Mouse (Mus musculus): ENCODE data around the gene Adck2.

Adck2 gene

DNA sequence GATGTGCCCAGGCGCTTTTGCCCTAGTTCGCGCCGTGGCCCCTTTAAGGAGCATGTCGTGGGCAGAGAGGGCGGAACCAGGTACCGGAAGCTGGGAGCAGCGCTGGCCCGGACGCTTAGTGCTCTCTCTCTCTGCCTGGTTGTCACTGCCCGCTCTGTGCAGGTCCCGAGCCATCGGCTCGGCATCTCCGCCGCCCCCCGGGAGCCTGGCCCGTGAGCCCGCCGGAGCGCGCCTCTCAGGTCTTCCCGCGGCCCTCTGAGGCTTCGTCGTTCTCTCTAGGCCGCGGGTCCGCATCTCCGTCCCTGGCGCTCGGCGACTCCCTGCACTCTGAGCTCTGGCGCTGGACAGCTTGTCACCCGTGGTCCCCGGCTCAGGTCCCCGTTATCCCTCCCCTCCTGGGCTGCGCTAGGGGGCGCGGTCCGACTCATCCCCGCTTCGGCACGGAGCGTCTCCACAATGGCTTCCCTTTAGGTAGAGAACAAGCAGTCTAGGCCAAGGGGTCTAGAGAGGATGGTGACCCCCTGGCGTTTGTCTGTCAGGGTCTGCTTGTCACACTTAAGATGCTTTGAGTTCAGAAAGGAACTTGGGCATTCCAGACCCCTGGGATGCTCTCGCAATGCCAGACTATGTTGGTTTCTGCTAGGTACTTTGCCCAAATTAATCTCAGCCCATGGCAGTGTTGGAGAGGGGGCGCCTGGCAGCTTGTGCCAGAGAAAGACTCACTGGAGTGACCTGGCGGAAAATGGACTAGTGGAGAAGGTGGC is at the start of gene Adck2:
TSS of gene Adck2 (plus strand) at position 83 of the 764 bp plus-strand sequence.
- peak; percentile 89 for DNase-seq (ENCODE audit: low spot score)

DNA sequence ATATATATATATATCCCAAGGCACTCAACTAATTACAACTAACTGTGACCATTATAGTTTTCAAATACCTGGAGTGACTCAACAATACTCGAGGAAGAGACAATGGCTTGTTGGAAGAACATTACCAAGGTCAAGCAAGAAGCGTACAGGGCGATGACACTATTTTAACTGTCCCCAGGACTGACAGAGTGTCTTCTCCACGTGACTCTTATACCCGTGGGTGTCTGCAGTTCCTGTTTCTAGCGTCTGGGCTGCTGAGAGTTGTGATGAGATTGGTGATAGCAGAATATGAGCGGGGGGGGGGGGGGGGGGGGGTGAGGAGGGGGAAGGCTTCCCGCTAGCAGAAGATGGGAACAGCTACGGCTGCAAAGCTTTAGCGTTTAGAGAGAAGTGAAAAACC is 46.9 kb upstream of the Adck2 start:
- no peak for DNase-seq (ENCODE audit: low spot score)

DNA sequence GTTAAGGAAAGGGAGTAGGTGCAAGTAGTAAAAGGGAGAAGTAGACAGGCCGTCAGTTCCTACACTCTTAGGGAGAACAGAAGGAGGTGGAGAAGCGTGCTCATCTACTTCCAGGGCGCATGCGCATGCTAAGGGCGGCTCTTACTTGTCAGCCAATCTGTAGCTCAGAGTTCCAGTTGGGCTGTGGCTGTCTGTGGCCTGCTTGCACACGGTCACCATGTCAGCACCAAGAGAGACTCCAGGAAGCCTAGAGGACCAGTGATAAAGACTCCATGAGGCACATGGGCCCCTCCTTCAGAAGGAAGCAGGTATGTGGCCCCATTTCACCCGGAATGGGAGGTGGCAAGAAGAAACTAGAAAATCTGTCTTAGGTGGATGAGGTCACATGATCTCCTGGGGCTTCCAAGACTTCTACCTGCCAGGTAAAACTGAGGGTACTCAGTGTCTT is 46.3 kb upstream of the Adck2 start:
- DNase-seq (ENCODE audit: low spot score): no peak

- no peak for DNase-seq (ENCODE audit: low spot score)
Measured at GRCm38 (mm10) chr6:39527811-39528210, 45.9 kb upstream of the Adck2 start.

GRCm38 (mm10) chr6:39528671-39529535 is 44.8 kb upstream of the Adck2 start:
- no peak for DNase-seq (ENCODE audit: low spot score)

DNA sequence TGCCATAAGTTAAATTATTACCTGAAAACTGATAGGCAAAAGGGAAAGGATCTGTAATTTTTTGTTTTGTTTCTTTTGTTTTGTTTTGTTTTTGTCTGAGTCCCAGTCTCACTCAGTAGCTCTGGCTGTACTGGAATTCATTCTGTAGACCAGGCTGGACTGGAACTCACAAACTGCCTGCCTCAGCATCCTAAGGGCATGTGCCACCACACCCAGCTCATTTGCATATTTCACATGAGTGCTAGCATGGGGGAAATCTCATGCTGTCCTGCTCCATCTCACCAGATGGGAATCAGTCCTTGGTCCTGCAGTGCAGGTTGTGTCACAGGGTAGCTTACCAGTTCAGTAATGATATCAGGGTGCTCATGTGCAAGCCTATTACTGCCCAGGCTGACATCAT is 38.7 kb upstream of the Adck2 start:
- DNase-seq (ENCODE audit: low spot score): no peak

DNA sequence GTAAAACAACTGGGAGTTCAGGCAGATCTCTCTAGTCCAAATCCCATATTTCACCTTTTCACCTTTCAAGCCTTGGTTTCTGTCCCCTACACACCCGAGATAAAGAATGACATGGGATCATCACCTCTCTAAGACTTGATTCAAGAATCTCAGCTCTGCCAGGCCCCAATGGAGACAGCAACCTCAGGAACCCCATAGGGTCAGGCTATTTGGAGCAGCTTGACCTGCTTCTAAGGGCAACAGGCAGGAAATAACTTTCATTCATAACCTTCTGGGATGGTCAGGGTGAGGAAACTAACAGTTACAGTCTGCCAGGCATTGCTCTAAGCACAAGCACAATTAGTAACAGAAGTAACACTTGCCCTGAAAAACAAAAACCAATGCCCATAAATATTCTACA is 37.1 kb upstream of the Adck2 start:
- no peak for DNase-seq (ENCODE audit: low spot score)

GRCm38 (mm10) chr6:39537276-39537675 is 36.4 kb upstream of the Adck2 start:
- no peak for DNase-seq (ENCODE audit: low spot score)

DNA sequence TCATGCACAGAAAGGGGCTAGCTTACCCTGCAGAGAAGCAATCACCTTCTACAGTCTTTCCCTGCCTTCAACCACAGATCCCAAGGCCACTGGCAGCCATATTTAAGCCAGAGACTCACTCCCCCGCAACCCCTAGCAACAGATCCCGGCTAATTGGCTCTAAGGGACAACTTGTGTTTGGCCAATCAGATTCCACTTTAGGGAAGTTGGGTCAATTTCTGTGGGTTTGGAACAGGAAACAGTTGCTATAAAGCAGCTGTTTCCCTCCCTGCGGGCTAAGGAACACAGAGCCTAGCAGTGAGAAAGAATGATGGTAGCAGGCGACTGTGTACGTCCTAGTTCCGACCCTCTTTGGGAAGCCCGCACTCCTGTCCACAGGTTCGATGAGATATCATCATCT is 35.4 kb upstream of the Adck2 start:
- DNase-seq (ENCODE audit: low spot score): no peak

GRCm38 (mm10) chr6:39539679-39540155 is 34.0 kb upstream of the Adck2 start:
- DNase-seq (ENCODE audit: low spot score): peak; percentile 64

DNA sequence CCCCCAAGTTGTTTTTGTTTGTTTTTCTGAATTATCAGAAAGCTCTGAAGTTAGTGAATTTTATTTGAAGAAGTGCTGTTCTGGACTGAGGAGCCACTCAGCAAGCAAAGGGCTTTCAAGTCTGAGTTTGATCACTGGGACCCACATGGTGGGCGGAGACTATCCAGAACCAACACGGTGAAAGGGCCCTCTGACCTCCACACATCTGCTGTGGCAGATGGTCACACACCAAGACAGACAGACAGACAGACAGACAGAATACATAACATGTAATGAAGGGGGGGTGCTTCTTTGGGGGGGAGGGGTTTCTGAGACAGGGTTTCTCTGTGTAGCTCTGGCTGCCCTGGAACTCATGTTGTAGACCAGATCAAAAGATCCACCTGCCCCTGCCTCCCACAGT is 33.1 kb upstream of the Adck2 start:
- no peak for DNase-seq (ENCODE audit: low spot score)

GRCm38 (mm10) chr6:39542631-39543597 is 30.8 kb upstream of the Adck2 start:
- peak; percentile 78 for DNase-seq (ENCODE audit: low spot score)

DNA sequence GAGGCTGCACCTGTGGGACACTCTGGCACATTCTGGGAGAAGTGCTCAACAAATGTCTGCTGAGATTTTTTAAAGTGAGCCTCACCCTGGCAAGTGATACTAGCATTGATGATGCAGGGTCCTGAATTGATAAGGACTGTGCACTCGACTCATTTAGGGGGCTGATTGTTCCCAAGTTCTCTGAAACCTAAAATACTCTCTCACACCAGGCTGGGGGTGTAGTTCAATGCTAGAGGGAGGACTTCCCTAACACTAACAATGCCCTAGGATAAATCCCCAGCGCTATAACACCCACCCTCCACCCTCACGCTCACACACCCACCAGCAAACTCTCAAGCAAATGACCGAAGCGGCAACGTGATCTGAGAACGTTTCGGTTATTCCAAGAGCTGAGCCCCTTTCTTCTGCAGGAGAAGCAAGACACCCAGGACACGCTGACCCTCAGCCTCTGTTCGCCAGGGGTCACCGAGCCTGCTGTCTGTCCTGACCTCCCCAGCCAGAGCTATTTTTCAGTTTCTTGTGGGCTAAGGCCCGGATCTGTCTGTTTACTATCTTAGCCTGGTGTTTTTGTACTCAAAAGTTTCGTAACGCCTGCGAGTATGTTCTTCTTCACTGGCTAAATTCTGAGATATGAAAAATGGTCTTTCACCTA is 29.8 kb upstream of the Adck2 start:
- DNase-seq (ENCODE audit: low spot score): peak; percentile 23

DNA sequence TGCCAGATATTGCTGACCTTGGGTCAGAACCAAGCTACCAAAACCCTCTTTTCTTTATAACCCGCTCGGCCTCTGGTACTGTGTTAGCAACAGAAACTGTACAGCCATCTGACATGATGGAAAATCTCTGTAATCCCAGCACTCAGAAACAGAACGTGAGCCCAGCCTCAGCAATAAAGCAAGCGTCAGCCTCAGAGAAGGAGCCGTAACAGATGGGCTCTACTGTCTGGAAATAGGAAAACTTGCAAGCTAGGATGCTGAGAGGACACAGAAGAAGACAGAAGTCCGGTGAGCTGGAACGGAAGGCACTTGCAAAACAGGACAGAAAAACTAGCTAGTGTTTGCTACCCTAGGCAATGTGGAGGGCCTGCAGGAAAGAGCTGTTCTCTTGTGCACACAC is 28.2 kb upstream of the Adck2 start:
- DNase-seq (ENCODE audit: low spot score): no peak

GRCm38 (mm10) chr6:39548030-39548429 is 25.6 kb upstream of the Adck2 start:
- no peak for DNase-seq (ENCODE audit: low spot score)

GRCm38 (mm10) chr6:39551981-39552636 is 21.6 kb upstream of the Adck2 start:
- DNase-seq (ENCODE audit: low spot score): no peak

DNA sequence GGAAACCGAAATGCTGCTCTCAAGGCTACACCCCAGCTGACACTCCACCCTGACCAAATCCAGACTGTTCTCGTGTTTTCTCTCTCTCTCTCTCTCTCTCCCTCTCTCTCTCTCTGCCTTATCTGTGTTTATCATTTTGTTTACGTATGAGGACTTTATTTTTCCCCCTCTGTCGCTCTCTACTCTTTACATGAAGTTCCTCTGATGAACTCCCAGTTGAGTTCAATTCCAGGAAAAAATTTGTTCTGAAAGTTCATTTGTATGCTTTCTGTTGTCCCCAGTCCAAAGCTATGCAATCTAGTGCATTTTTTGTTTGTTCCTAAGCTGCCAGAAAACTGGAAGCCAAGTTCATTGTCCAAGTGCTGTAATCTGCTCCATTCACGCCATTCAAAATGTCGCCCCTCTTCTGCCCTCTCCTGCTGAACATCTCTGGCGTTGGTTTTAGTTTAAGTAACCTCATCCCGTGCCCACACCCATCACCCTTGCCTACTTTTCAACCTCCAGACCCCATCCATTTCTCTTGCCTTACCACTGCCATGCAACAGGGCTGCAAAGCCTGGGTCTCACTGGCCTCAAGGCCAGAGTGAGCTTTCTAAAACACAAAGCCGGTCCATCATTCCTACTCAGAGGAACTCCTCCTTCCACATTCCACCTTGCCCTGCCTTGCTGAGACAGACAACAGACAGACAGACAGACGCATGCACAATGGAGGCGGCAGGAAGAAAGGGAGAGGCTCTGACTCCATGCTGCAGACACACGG is 18.6 kb upstream of the Adck2 start:
- DNase-seq (ENCODE audit: low spot score): no peak

DNA sequence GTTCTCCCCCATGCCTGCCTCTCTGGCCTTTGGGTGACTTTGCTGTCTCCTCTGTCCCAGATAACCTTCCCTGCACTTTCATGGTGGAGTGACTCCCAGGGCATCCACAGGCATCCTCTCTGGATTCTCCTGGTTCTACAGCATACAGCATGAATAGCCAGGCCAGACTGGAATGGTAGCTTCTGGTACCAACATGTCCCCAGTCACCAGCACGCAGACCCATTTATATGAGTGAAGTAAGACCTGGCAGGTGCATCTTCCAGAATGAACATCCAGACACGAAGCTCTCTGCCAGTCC is 18.1 kb upstream of the Adck2 start:
- no peak for DNase-seq (ENCODE audit: low spot score)

- peak; percentile 47 for DNase-seq (ENCODE audit: low spot score)
Measured at GRCm38 (mm10) chr6:39556900-39557659, 16.6 kb upstream of the Adck2 start.
